Mouse (Mus musculus): ENCODE measurements around the gene Myl12a.
"Not testable (repeated sequence)": the region's sequence is repeated elsewhere in the genome, so short reads cannot be mapped to it uniquely, and the experiment has no call there.

Gene Myl12a

GRCm38 (mm10) chr17:70989991-70990390 lies 12.7 kb downstream of the Myl12a start:
- DNase-seq (ENCODE audit: low read depth, low spot score): peak; percentile 70

GRCm38 (mm10) chr17:70989430-70989829 lies 13.2 kb downstream of the Myl12a start:
- DNase-seq (ENCODE audit: low read depth, low spot score): no peak

- no peak for DNase-seq (ENCODE audit: low read depth, low spot score)
These were observed 14.3 kb downstream of the Myl12a start for GRCm38 (mm10) chr17:70988337-70988767.

DNA sequence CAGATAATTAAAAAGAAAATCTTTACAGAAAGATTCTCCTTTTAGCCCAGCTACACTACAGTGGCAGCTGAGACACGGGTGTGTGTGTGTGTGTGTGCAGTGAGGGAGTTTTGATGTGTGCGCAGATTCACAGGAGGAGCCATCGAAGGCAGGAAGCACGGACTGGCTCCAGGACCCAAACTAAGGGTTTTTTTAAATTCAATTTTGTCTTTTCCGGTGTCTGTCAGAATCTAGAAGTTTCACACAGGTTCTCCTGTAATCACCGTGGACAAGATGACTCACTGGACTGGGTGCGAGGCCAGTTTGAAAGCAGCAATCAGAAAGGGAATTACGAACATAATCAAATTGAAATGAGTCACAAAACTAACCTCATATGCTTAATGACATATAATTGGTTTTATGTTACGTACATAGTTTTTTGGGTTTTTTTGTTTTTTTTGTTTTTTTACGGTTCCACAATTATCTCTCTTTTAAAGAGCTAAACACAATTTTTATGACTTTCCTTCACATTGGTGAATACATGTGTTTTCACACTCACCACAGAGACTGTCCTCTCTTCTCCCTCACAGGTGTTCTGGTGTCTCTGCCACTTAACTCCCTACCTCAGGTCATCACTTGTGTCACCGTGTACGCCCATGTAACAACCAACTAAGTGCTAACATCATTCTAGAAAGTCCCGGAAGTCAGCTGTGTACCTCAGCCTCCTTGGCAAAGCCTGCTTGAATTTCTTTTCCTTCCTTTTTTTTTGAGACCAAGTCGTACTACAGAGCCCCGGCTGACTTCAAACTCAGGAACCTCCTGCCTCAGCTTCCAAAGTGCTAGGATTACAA lies 15.6 kb downstream of the Myl12a start:
- no peak for DNase-seq (ENCODE audit: low read depth, low spot score)

GRCm38 (mm10) chr17:70986355-70986740 lies 16.3 kb downstream of the Myl12a start:
- DNase-seq (ENCODE audit: low read depth, low spot score): no peak

- peak; percentile 58 for DNase-seq (ENCODE audit: low read depth, low spot score)
These were observed 16.9 kb downstream of the Myl12a start for GRCm38 (mm10) chr17:70985501-70986354.

- DNase-seq (ENCODE audit: low read depth, low spot score): no peak
These were observed 23.1 kb downstream of the Myl12a start for GRCm38 (mm10) chr17:70979345-70980223.

GRCm38 (mm10) chr17:70977799-70978198 lies 24.9 kb downstream of the Myl12a start:
- DNase-seq (ENCODE audit: low read depth, low spot score): no peak

- DNase-seq (ENCODE audit: low read depth, low spot score): not testable (repeated sequence)
These were observed 28.6 kb downstream of the Myl12a start for GRCm38 (mm10) chr17:70974065-70974464.

- no peak for DNase-seq (ENCODE audit: low read depth, low spot score)
These were observed 29.3 kb downstream of the Myl12a start for GRCm38 (mm10) chr17:70973398-70973797.

- no peak for DNase-seq (ENCODE audit: low read depth, low spot score)
These were observed 31.5 kb downstream of the Myl12a start for GRCm38 (mm10) chr17:70971206-70971605.

- DNase-seq (ENCODE audit: low read depth, low spot score): peak; percentile 73
These were observed 34.0 kb downstream of the Myl12a start for GRCm38 (mm10) chr17:70968606-70969191.

- no peak for DNase-seq (ENCODE audit: low read depth, low spot score)
These were observed 35.0 kb downstream of the Myl12a start for GRCm38 (mm10) chr17:70967646-70968045.

DNA sequence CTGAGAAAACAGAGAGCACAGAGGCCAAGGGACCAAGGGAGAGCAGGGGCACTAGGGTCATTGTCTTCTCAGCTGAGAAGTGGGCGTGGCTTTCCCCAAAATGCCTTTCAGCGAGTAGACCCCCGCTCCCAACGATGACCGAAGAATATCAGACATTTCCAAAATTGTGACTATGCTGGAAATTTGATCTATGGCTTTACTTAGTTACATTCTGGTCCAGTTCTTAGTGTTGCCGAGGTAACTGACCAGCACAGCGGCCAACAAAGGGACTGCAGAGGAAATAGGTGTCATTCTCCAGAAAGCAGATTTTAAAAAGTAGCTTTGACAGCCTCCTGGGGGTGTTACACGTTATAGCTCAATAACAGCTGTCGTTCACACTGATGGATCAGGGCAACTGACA lies 35.5 kb downstream of the Myl12a start:
- DNase-seq (ENCODE audit: low read depth, low spot score): no peak

DNA sequence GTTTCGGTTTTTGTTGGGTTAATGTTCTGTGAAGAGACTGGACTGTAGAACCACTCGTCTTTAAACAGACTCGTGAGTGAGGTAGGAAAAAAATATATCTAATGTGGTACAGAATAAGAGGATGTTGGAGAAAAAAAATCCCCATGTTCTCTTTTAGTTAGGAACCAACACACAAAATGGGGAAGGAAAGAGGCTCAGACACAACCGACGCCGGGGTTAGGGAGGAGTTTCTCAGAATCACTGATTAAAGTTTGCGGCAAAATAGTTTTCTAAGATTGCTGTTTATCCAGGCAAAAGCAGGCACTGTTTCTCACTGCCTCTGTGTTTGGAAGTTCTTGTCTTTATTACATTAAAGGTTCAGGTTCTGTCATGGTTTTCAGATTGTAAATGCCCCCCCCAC lies 36.6 kb downstream of the Myl12a start:
- no peak for DNase-seq (ENCODE audit: low read depth, low spot score)

GRCm38 (mm10) chr17:70965281-70965680 lies 37.4 kb downstream of the Myl12a start:
- no peak for DNase-seq (ENCODE audit: low read depth, low spot score)

DNA sequence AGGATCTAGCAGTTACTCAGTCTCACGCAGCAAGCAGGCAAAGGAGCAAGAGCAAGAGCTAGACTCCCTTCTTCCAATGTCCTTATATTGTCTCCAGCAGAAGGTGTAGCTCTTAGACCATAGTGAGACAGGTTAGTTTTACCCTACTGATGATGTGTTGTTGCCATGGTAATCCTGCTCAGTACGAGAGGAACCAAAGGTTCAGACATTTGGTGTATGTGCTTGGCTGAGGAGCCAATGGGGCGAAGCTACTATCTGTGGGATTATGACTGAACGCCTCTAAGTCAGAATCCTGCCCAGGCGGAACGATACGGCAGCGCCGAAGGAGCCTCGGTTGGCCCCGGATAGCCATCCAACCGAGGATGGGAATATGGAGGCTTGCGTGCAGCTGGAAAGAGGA lies 39.1 kb downstream of the Myl12a start:
- DNase-seq (ENCODE audit: low read depth, low spot score): peak; percentile 63

DNA sequence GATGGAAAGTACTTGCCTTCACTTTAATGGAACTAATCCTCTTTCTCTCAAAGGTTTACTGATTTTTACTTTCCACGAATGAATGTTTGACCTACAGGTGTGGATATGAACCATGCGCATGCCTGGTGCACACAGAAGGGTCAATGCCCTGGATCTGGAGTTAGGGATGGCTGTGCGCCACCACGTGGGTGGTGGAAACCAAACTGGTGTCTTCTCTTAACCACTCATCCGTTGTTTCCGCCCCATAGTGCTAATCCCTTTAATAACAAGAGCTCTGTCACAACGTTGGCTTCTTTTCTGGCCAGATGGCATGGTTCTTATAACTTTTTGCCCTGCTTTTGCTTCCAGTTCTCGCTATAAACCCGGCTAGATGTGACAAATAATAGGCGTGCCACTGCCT lies 51.4 kb downstream of the Myl12a start:
- DNase-seq (ENCODE audit: low read depth, low spot score): peak; percentile 26

DNA sequence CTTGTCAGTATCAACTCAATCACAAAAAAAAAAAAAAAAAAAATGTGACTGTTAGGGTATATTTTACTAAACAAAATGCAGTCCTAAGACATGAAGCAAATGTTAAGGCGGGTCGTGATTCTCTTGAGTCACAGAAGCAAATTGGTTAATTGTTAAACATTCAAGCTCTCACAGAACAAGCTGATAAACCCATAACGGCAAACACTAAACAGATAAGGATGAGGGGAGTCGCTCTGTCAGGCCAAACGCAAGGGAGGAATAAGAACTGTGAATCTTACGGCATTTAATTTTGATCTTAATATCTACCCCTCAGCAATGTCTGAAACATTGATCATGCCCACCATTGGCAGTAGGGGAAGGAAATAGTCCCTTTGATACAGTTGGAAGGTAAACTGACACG lies 53.5 kb downstream of the Myl12a start:
- DNase-seq (ENCODE audit: low read depth, low spot score): no peak

GRCm38 (mm10) chr17:70948721-70949120 lies 54.0 kb downstream of the Myl12a start:
- DNase-seq (ENCODE audit: low read depth, low spot score): no peak

- no peak for DNase-seq (ENCODE audit: low read depth, low spot score)
These were observed 58.9 kb downstream of the Myl12a start for GRCm38 (mm10) chr17:70943779-70944178.

Measured in ES-CJ7 (cell line).